Mouse (Mus musculus): ENCODE measurements around the gene Usp39.
A peak's percentile ranks its signal among the peaks of the same experiment; 100 is the strongest.

The Usp39 gene

GRCm38 (mm10) chr6:72292972-72293651 lies 51.9 kb downstream of the Usp39 start:
- no peak for DNase-seq

GRCm38 (mm10) chr6:72289484-72289883 lies 55.5 kb downstream of the Usp39 start:
- DNase-seq: no peak

- DNase-seq: peak in 1 of 2 experiments; percentile 28
These were observed 61.1 kb downstream of the Usp39 start for GRCm38 (mm10) chr6:72283914-72284313.

GRCm38 (mm10) chr6:72280410-72280998 lies 64.5 kb downstream of the Usp39 start:
- no peak for DNase-seq

- DNase-seq: no peak
These were observed 65.5 kb downstream of the Usp39 start for GRCm38 (mm10) chr6:72279505-72279904.

- no peak for DNase-seq
These were observed 66.1 kb downstream of the Usp39 start for GRCm38 (mm10) chr6:72278835-72279234.

GRCm38 (mm10) chr6:72277508-72278166 lies 67.3 kb downstream of the Usp39 start:
- DNase-seq: no peak

GRCm38 (mm10) chr6:72276972-72277441 lies 68.0 kb downstream of the Usp39 start:
- no peak for DNase-seq

- no peak for DNase-seq
These were observed 68.8 kb downstream of the Usp39 start for GRCm38 (mm10) chr6:72276141-72276540.

- no peak for DNase-seq
These were observed 69.5 kb downstream of the Usp39 start for GRCm38 (mm10) chr6:72275527-72275926.

- DNase-seq: no peak
These were observed 71.8 kb downstream of the Usp39 start for GRCm38 (mm10) chr6:72273153-72273552.

GRCm38 (mm10) chr6:72272161-72272696 lies 72.8 kb downstream of the Usp39 start:
- DNase-seq: no peak

- DNase-seq: no peak
These were observed 73.9 kb downstream of the Usp39 start for GRCm38 (mm10) chr6:72270952-72271519.

GRCm38 (mm10) chr6:72270258-72270657 lies 74.7 kb downstream of the Usp39 start:
- DNase-seq: no peak
